Mouse (Mus musculus) c-Kit-positive CD71-positive TER-119-negative erythroid progenitor cells, embryonic 14.5 days (primary cell): ENCODE data around the gene Tomm70a.
A peak's percentile ranks its signal among the peaks of the same experiment; 100 is the strongest.
"Not testable (repeated sequence)": the region's sequence is repeated elsewhere in the genome, so short reads cannot be mapped to it uniquely, and the experiment has no call there.

Experiments used
- DNase-seq: peaks from one replicate; pipeline ENCODE4 v3.0.0-alpha.2; 2013; ENCODE audit warnings: low read depth

Tomm70a gene

DNA sequence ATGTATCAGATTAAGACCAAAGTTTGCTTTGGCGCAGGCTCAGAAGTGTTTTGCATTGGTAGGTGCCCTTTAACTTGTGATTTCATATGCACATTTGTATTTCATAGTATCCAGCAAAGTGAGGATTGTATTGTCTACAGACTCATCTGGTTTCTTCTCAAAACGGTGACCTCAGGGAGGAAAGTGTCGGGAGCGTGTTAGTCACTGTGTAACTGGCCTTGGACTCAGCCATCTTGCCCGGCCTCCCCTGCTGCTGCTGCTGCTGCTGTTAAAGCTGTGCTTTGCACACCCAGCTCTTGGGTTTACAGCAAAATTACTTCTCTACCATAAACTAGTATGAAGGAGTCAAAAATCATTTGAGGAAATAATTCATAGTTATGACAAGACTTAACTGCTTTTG, 23.2 kb downstream of the Tomm70a start:
- DNase-seq, result no peak

DNA sequence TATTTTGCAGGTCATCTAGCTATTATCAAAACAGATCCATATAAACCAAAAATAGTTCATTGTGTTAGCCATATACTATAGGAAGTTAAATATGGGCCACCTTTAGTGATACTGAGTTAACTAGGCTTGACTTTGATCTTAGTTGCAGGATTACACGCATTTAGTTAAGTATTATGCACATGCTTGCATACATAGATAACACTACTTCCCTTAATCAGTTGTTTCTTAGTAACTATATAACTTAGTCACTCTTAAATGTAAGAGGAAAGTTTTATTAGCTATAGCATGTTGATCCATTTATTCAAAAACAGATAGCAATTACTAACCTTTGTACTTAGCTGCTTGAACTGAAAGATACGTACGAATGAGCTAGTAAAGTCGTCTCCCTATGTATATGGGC, 29.9 kb downstream of the Tomm70a start:
- DNase-seq, result no peak

DNA sequence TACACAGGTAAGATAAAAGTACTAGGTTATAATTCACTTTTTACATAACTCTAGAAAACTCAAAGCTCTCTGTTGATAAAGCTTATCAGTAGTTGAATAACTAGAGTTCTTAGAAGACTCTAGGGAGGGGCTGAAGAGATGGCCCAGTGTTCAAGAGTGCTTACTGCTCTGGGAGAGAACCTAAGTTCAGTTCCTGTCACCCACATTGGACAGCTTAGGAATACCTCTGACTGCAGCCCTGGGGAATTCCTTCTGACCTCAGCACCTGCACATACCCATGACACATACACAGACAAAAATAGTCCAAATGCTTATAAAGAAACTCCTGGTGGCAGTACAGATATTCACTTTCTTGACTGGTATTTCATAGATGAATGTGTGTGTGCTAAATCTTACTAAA, 34.4 kb downstream of the Tomm70a start:
- peak; percentile 42 for DNase-seq

DNA sequence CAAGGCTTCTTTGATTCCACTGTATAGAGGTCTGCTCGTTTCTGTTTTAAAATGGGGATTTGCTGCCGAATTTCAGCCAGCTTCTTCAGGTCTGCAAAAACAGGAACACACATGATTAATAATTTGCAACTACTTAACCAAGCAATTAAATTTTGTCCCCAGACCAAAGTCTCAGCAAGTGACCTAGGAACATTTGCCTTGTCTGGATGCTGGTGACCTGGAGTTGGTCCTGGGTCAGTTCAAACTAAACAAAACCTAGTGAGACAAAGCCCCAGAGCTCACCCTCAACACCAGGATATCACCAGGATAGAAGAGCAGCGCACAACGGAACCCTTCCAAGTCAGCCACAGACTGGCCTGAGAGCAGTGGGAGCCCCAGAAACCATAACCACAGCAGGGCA, 35.6 kb downstream of the Tomm70a start:
- DNase-seq, result no peak

DNA sequence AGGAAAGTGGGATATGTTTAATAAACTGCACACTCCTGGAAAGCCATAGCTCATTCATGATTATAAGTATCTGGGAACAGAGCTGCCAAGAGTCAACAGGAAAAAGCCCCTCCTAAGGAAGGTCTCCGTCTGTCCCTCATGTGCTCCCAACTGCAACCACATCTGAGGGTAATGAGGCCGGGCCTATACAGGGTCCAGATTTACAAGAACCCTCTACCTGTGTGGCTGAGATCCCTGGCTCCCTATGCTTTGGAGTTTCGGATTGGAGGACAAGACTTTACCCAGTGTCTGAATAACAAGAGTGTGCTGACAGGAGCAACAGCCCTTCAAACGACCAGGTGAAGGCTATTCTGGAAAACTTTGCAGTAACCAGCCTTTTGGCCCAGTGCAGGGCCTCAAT, 36.2 kb downstream of the Tomm70a start:
- DNase-seq, result no peak

DNA sequence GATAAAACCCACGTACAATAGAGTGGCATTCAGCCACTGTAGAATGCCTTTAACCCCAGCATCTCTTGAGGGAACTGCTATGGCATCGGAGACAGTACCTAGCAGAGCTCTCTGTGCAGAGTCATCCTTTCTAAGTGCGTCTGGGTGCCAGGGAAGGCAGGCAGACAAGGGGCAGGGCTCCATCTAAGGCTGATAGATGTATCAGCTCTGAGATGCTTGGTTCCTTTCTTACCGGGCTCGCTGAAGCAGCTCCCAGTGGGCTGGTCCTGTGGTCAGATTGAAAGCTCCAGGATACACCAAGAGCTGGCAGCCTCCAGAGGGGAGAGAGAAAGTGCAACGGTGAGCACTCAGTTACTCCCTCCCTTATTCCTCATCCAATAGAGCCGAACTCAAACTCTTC, 38.3 kb downstream of the Tomm70a start:
- no peak for DNase-seq

DNA sequence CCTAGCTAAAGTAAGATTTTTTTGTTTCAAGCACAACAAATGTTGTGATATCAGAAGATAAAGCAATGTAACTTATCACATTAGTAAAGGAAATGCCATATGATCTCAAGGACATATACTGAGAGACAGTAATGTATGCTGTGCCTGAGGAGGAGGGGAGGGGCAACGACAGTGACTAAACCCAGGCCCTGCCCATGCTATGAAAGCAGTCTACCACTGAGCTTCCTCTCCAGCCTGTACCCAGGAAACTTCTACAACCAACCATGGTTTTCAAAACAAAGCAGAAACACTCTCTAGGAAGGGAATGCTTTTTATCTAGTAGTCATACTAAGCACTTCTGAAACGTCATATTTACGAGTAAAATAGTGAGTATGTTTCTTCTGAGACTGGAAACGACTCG, 41.3 kb downstream of the Tomm70a start:
- DNase-seq, result no peak

DNA sequence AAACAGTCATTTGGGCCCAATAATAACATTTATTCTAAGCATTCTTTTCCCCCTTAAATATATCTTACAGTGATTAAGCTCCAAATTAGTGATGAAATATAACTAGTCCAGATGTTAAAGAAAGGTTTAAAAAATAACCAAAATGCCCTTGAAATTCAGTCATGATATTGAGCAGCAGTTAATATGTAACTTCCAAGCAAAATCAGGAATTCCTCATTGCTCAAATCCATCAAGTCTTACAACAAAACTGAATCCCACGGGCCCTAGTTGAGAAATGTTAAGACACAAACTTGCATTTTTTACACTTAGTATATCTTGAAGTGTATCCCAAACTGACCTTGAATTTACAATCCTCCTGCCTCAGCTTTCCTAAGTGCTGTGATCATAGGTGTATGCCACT, 42.2 kb downstream of the Tomm70a start:
- no peak for DNase-seq

DNA sequence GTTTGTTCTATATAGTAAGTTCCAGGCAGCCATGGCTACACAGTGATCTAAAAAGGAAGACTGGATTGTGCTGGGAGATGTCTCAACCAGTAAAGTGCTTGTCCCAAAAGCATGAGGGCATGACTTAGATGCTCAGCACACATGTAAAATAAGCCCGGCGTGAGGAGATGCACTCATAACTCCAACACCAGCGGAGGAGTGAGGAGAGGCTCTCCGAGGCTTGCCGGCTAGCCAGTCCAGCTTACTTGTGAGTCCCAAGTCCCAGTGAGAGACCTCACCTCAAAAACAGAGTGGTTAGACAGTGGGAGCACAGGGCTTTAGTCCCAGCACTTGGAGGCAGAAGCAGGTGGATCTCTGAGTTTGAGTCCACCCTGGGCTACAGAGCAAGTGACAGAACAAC, 43.7 kb downstream of the Tomm70a start:
- no peak for DNase-seq

DNA sequence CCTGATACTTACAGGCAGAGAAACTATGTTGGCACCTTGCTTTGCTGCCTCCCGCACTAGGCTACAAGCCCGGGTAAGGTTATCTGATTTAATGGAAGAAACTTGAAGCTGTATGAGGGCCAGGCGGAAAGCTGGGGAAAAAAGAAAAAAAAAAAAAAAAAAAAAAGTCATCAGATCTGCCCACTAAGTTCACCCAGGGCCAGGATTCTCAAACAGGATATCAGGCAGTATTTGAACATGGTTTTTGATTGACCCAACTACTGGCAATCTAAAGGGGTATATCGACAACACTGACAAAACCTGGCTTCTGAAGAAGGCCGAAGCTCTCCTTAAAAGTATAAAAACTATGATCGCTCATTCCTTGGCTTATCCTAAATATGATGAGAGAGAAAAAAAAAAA, 44.6 kb downstream of the Tomm70a start:
- no peak for DNase-seq

DNA sequence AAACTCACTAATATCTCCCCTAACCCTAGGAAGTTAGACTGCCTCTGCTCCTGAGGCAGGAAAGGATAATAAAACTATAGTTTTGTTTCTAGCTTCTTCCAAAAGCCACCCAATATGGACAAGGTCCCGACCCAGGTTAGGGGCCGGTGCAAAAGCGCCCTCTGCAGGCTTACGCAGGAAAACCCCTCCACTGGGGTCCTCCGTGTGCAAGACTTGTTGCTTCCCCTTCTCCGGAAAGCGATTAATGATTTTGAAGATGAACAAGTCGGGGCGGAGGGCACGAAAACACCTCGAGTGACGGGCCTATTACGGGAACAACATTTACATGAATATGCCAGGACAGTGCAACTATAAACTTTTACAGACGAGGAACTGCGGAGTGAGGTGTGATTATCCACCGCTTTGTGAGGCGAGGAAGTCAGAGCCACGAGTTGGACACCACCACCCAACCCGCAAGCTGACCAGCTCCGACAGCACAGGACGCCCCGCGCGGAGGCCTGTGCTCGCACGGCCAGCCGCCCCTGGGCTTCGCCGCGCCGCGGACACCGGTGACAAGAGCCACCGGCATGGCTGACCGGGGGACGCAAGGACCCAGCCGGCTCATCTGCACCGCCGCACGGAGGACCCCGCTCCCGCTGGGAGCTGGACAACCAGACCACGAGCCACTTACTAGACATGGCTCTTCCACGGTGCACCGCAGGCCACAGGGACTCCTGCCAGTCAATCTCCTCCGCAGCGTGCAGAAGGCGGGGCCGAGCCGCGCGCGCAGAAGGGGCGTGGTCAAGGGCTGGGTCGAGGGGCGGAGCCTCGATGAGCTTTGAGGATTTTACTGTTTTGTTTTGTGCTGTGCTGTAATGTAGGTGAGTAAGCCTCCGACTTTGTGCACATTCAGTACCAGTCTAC, 45.4 kb downstream of the Tomm70a start, which contains the start of gene Nit2:
Gene Nit2, minus strand, starts transcription at position 731 of the 903 bp plus-strand sequence.
- DNase-seq, result peak; percentile 76

DNA sequence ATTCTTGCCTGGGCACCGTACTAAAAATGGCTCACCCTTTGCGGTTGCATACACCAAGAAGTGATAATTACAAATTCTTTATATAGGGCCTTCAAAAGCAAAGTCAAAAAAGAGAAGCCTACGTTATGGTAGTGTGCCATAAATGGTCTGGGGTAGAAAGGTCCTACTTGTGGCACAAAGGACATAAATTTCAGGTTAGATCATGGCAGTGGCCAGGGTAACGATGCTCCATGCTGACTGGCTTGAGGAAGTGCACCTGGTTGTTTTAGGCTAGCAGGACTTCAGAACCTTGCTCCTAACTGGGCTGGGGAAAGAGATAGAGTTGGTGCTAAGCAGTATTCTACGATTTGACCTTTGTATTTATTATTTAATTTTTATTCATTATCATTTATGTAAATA, 46.0 kb downstream of the Tomm70a start:
- DNase-seq, result no peak

DNA sequence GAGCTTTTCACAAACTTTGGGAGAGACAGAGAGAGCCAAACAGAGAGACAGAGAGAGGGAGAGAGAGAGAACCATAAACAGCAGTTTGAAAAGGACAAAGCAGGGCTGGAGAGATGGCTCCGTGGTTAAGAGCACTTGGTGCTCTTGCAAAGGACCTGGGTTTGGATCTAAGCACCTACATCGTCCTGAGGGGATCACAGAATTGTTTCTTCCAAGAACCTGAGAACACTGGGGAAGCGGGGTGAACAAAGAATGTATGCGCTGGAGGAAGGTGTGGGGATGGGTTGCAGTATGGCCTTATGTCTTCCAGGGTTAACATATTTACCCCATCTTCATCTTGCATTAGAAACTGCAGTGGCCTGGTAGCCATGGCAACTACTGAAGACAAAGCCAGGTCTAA, 46.7 kb downstream of the Tomm70a start:
- no peak for DNase-seq

DNA sequence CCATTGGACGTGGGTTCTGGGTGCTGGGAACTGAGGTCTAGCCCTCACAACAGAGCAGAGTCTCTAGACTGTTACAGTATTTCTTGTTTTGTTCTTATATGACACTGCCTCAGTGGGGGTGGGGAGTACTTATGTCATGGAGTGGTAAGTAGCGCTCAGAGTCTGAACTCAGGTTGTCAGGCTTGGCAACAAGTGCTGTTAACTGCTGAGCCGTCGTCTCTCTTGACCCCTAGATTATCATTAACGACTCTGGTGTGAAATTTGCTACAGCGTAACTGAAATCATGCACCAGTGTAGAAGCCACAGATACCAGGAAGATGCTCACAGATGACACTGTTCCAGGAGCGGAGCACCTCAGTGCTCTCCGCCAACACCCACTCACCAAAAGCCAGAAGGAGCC, 49.7 kb downstream of the Tomm70a start:
- no peak for DNase-seq

DNA sequence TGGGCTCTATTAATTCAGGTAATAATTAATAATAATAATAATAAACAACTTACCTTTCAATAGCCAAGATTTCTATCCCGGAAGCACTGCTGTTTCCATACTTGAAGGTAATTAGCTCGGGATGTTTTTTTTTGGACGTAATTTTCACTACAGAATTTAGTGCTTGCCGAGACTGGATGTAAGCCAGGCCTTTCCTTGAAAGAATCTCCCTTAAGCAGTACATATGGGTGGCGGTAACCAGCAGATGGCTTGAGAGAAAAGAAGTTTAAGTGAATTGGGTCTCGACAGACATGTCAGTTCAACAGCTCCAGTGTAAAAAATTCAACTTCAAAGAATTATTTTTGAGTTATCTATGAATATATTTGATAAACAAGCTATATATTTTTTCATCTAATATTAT, 50.1 kb downstream of the Tomm70a start:
- DNase-seq, result no peak

DNA sequence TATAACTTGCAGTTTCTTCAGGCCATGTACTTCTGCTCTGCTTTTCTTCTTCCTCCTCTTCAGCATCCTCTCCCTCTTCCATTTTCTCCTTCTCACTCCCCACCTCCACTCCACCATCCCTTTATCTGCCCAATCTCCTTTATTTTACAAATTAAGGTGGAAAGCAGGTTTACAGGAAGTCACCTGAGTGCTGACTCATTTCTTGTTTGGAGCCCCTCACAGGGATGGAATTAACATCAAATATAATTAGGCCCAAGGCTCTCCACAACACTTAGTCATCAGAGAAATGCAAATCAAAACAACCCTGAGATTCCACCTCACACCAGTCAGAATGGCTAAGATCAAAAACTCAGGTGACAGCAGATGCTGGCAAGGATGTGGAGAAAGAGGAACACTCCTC, 53.0 kb downstream of the Tomm70a start:
- DNase-seq, result not testable (repeated sequence)

DNA sequence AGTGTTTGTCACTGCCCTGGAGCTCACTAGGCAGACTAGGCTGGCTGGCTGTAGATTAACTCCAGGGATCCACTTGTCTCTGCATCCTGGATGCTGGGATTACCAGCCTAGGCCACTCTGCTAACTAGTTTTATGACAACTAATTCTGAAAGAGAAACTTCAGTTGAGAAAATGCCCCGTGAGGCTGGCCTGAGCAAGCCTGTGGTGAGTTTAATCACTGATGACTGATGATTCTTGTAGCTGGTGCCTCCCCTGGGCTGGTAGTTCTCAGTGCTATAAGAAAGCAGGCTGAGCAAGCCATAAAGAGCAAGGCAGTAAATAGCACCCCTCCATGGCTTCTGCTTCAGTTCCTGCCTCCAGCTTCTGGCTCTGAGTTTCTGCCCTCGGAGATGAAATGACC, 54.2 kb downstream of the Tomm70a start:
- no peak for DNase-seq

DNA sequence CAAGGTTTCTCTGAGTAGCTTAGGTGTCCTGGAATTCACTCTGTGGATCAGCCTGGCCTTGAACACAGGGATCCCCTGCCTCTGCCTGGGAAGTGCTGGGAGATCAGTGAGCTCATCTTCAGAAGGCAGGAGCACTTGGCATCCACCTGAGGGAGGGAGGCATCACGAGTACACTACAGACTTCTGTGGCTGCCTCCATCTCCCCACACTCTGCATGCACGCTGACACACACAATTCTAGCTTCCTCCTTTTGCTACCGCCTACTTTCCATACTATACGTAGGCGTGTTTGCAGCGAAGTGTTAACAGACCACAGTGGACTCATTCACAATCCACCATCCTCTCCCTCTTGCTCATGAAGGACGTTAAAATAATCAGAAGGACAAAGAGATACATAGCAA, 54.8 kb downstream of the Tomm70a start:
- no peak for DNase-seq

DNA sequence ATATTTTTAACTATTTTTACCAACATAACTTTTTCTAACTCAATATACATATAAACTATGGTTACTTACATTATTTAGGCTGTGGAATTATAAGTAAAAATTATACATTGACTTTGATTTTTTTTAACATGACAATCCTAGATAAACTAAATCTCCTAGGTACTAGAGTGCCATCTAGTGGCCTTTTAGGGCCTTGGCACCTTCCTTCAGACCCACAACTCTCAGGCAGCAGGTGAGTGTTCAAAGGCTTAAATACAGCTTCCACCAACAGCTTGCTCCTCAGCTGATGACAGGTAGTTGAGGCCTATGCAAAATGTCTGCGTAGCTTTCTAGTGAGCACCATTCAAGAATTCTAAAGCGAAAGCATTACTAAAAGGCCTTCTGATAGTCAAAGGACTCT, 55.8 kb downstream of the Tomm70a start:
- DNase-seq, result no peak

DNA sequence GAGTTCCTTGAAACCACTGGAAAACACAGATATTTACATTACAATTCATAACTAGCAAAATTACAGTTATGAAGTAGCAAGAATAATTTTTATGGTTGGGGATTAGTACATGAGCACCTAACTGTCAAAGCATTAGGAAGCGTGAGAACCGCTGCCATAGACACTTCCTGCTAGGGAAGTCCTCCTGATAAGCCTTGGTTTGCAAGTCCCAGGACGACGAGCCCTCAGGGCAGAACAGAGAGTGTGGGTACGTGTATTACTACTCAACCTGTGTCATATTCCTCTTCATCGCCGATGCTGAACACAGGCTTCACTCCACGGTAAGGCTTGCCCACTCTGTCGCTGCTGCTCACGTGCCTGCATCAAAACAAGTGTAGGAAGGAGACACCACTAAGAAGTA, 56.2 kb downstream of the Tomm70a start:
- no peak for DNase-seq

DNA sequence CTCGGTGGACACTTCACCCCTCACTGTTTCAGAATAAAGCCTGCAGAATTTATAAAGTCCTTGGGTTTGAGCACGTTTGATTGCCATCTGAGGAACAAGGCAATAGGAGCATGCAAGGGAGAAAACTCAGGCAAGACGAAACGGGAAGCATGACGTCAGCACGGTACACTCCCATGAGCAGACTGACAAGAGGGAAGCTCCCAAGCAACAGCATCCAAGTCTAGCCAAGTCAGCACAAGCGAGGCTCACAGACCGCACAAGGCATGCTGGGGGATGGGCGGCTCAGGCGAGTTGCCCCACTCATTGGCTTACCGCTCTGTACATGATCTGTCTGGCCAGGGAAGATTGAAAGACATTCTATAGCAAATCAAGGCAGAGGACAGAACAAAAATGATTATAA, 59.7 kb downstream of the Tomm70a start:
- DNase-seq, result no peak

DNA sequence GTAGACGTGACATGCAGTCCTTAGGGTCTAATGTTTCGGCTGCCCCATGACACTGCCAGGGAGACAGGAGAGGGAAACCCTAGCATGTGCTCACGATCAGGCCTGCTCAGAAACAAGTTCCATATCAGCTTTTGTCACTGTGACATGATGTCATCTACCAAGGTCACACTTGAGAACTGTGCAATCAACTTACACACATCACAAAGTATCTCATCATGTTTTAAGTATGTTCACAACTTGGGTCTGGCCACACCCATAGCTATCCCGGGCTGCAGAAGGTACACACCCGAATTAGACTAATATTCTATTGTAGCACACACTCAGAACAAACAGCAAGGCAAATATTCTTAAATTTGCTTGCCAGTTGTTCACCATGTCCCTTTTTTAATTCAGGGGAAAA, 60.5 kb downstream of the Tomm70a start:
- DNase-seq, result no peak

DNA sequence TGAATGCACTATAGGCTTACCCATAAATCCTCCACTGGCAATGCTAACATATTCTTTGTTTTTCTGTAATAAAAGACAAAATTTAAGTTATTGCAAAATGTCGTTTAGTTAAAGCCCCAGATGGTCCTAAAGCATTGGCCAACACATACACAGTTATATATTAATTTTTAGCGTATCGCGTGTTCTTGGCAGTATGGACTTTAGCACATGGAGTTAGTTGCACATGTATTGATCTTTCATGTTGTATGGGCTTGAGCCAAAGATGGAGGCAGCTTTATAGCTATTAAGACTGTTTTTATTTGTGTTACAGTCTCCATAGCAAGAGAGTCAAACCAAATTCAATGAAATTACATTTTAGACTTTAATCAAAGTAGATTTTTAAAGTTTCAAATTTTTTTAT, 65.1 kb downstream of the Tomm70a start:
- DNase-seq, result no peak

DNA sequence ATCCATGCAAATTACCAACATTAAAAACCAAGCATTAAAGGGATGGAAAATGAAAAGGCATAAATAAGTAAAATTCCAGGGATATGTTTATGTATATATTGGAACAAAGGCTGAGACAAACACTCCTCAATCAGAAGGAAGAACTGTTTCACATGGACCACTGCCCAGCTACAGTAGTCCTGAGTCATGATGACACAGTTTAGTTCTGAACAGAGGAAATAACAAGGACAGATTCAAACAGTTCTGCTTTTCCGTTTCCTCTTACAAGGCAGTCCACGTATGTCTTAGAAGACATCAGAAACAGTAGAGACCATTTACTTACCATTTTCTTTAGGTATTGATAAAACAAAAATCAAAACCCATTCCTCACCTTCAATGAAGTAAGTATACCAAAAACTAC, 68.0 kb downstream of the Tomm70a start:
- DNase-seq, result no peak
